Comparison of ENCODE assay signal across 8 mouse cellular contexts in the genomic region with DNA sequence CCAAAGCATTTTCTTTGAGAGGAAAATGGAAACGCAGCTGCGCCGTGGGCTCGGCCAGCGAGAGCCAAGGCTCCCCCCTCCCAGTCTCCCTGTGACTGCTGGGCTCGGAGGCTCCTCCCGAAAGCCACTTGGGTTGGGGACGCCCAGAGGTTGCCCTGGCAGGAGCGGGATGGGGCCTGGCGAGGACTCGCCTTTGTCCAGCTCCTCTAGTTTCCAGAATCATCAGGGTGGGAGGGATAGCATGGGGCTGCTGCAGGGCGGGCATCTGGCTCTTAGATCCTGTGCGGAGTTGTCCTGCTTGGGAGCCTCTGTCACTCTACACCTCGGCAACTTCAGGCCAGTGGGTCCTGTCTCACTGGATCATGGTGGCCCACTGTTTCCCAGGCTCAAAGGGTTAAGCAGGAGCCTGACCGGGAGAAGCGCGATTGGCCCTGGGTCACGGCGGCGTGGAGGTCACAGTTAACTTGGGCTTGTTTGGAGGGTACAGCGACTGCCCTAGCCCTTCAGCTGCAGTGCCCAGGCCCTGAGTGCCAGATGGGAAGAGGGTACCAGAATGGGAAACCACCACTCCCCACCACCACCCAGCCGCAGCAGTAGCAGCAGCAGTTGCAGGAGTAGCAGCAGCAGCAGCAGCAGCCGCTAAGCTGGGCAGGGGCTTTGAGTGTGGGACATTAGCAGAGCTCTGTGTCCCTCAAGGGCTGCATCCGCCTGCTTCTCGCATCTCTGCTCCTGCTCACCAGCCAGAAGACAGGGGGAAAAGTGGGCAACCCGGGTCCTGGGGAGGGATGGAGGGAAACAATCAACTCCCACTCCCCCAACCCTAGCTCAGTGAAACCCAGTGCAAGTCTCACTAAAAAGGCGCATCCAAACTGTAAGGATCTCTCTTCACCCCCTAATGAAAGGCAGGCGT. TPM values are rescaled to one million over a fixed set of nuclear protein-coding genes. Genes with fewer than 3 reads are reported as not detected.
DNase-seq lines count a peak whose midpoint lies in the region; ATAC-seq and TF ChIP-seq lines count a peak whose summit lies in the region.

No protein-coding gene starts in this region.

- TF ChIP-seq CTCF in olfactory bulb, adult 2 months (IDR thresholded peaks at IDR 0.05; ENCODE audit: insufficient read depth, low read depth, low read length): no peak

- peak; percentile 9 for DNase-seq in kidney, postnatal 10 days
- no peak for DNase-seq in kidney, adult 9 months
- DNase-seq in embryo, embryonic 11 days: peak; percentile 75
- DNase-seq in limb, embryonic 10.5 days (ENCODE audit: low spot score): peak; percentile 71
- no peak for DNase-seq in urinary bladder, postnatal 4 days (ENCODE audit: low spot score in 2 of 2)
- no peak for DNase-seq in thymus, postnatal 0 days (ENCODE audit: low spot score)

- peak overlapping the region; percentile 99 for H3K4me2 ChIP-seq in heart, embryonic 15.5 days

- H3K9ac ChIP-seq in heart, embryonic 15.5 days: 0 out of 2 replicates have a peak overlapping the region, but pooled peaks have one; percentile 4

- H3K36me3 ChIP-seq in heart, embryonic 15.5 days: no peaks in the 10 kb centered on the region
- no peaks in the 10 kb centered on the region for H3K36me3 ChIP-seq in limb, embryonic 10.5 days

- ATAC-seq in heart, embryonic 15.5 days (replicated peaks; ENCODE audit: insufficient number of reproducible peaks, insufficient read depth, low FRiP score, low read depth): no peak

- H3K9me3 ChIP-seq in heart, embryonic 15.5 days (replicated peaks): no peaks in the 10 kb centered on the region
- no peaks in the 10 kb centered on the region for H3K9me3 ChIP-seq in limb, embryonic 10.5 days (replicated peaks)

- no peak overlapping the region for H3K27ac ChIP-seq in heart, embryonic 15.5 days
- H3K27ac ChIP-seq in limb, embryonic 10.5 days: peak overlapping the region; percentile 74
- H3K27ac ChIP-seq in olfactory bulb, adult 2 months (ENCODE audit: insufficient read depth, low read depth, low read length): no peak overlapping the region

- H3K4me3 ChIP-seq in heart, embryonic 15.5 days: peak overlapping the region; percentile 62
- H3K4me3 ChIP-seq in limb, embryonic 10.5 days: peak overlapping the region; percentile 67
- H3K4me3 ChIP-seq in olfactory bulb, adult 2 months (ENCODE audit: insufficient read depth, low read depth, low read length): peak overlapping the region; percentile 22

- under 1% methylated on average over 28 of the region's 28 CpGs for WGBS in heart, embryonic 15.5 days
- WGBS in limb, embryonic 10.5 days: under 1% methylated on average over 28 of the region's 28 CpGs
- WGBS in olfactory bulb, adult 2 months: 3% methylated on average over 28 of the region's 28 CpGs

- TF ChIP-seq POLR2A in olfactory bulb, adult 2 months (IDR thresholded peaks at IDR 0.05; ENCODE audit: insufficient read depth, low read depth, low read length): no peak

- peaks cover 35% of the 10 kb centered on the region for H3K4me1 ChIP-seq in heart, embryonic 15.5 days (replicated peaks)
- peaks cover 39% of the 10 kb centered on the region for H3K4me1 ChIP-seq in limb, embryonic 10.5 days
- peaks cover 25% of the 10 kb centered on the region for H3K4me1 ChIP-seq in olfactory bulb, adult 2 months (ENCODE audit: control insufficient read depth, insufficient read depth, low read length)

- H3K27me3 ChIP-seq in heart, embryonic 15.5 days: peaks cover 81% of the 10 kb centered on the region
- peaks cover 82% of the 10 kb centered on the region for H3K27me3 ChIP-seq in limb, embryonic 10.5 days (ENCODE audit: low read depth, poor library complexity, severe bottlenecking)

RNA-seq across cellular contexts. Expression of gene Npas3, which starts 1.6 kb away (rescaled TPM):
- 0.81 and 0.82 TPM in 2 replicates for polyA plus RNA-seq in heart, embryonic 15.5 days (2015; fragmentation: Nextera tagmentation; extraction: Ambion mirVana)
- polyA plus RNA-seq in limb, embryonic 10.5 days (2016; fragmentation: Nextera tagmentation; extraction: Ambion mirVana): 0.90 and 0.91 TPM in 2 replicates
- polyA plus RNA-seq in olfactory bulb, adult 2 months (2012; ENCODE audit: insufficient read depth, insufficient read length, low replicate concordance, missing spikeins): not detected in 2 replicates
- 0.07 and 0.12 TPM in 2 replicates for polyA plus RNA-seq in thymus, postnatal 0 days (2015; fragmentation: Nextera tagmentation; extraction: Ambion mirVana)

Comparison
In these comparisons a context has a peak if more than half of its experiments do, and no peak if none do; other contexts are left out.
1. DNase-seq: peak in kidney, postnatal 10 days (single experiment), embryo, embryonic 11 days (single experiment) and limb, embryonic 10.5 days (single experiment); none in kidney, adult 9 months (single experiment), urinary bladder, postnatal 4 days (0 of 2) and thymus, postnatal 0 days (single experiment).
2. Peak in every context shown above with its lines, with median percentiles within 50 percentile points of each other: H3K4me3 ChIP-seq.